Mouse (Mus musculus): ENCODE data around the gene 9930111J21Rik2.
"Not testable (repeated sequence)": the region's sequence is repeated elsewhere in the genome, so short reads cannot be mapped to it uniquely, and the experiment has no call there.

GRCm38 (mm10) chr11:49000411-49000810 lies 50.6 kb downstream of the 9930111J21Rik2 start:
- not testable (repeated sequence) for TF ChIP-seq CTCF (IDR thresholded peaks at IDR 0.05; ENCODE audit: borderline replicate concordance, extremely low read depth, insufficient read depth, insufficient read length); POLR2A (IDR thresholded peaks at IDR 0.05; ENCODE audit: borderline replicate concordance, extremely low read depth, insufficient read depth, insufficient read length, poor library complexity, severe bottlenecking)
